Mouse (Mus musculus) neural tube, embryonic 14.5 days (tissue): ENCODE measurements at regions not wholly inside any gene's neighbourhood (a gene's known extent, or its start where the extent isn't known, plus 50 kb on each side); places are given as distances from the start of the nearest gene placed in this dataset.

Experiments
- ATAC-seq: fragments of 200-750 bp; cut with Nextera tagmentation; 2 replicates; pipeline ENCODE4 v1.8.0; 2017; ENCODE audit warnings: low read depth, mild to moderate bottlenecking, moderate TSS enrichment, moderate library complexity
- H3K27ac ChIP-seq: fragments of 300-500 bp; sonication (generic); 2 replicates; pipeline ENCODE4 v1.5.1; 2014; ENCODE audit warnings: low read depth, mild to moderate bottlenecking, control low read depth, low read length, moderate library complexity, mixed read lengths
- H3K27me3 ChIP-seq: fragments of 300-500 bp; sonication (generic); 2 replicates; pipeline ENCODE4 v1.6.1; 2014; ENCODE audit warnings: low read length; ENCODE audit not compliant: control insufficient read depth, insufficient read depth
- H3K36me3 ChIP-seq: fragments of 300-500 bp; sonication (generic); 2 replicates; pipeline ENCODE4 v1.6.1; 2014; ENCODE audit warnings: low read length, mixed read lengths; ENCODE audit not compliant: control insufficient read depth, insufficient read depth
- H3K4me1 ChIP-seq: fragments of 300-500 bp; sonication (generic); 2 replicates; pipeline ENCODE4 v1.6.1; 2014; ENCODE audit warnings: low read length; ENCODE audit not compliant: control insufficient read depth, insufficient read depth
- H3K4me2 ChIP-seq: fragments of 300-500 bp; sonication (generic); 2 replicates; pipeline ENCODE4 v1.6.1; 2014; ENCODE audit warnings: mild to moderate bottlenecking, low read depth, low read length, control low read depth
- H3K4me3 ChIP-seq: fragments of 300-500 bp; sonication (generic); 2 replicates; pipeline ENCODE4 v1.5.1; 2014; ENCODE audit warnings: low read depth, low read length, control low read depth, mixed read lengths
- H3K9ac ChIP-seq: fragments of 300-500 bp; sonication (generic); replicated peaks from 2 replicates; pipeline ENCODE4 v1.6.1; 2014; ENCODE audit warnings: low read depth, mild to moderate bottlenecking, control low read depth, low read length, mixed read lengths
- H3K9me3 ChIP-seq: fragments of 300-500 bp; sonication (generic); 2 replicates; pipeline ENCODE4 v1.6.1; 2016; ENCODE audit warnings: low read length; ENCODE audit not compliant: control insufficient read depth
- WGBS: fragments of 180-500 bp; shearing (Covaris S2); extraction: QIAGEN DNeasy Blood & Tissue Kit; methylation state at CpG from one replicate; pipeline ENCODE4 v1.1.7; 2014; 5-methylcytosine and 5-hydroxymethylcytosine counted together

GRCm38 (mm10) chr1:144307854-144308285 is 58.8 kb upstream of the Rgs1 start:
- 95% methylated on average over 2 of the region's 2 CpGs for WGBS
- no peak overlapping the region for H3K4me2 ChIP-seq
- H3K4me1 ChIP-seq: no peaks in the 10 kb centered on the region
- no peak for ATAC-seq
- H3K27me3 ChIP-seq: no peaks in the 10 kb centered on the region
- no peaks in the 10 kb centered on the region for H3K9me3 ChIP-seq
- no peak overlapping the region for H3K27ac ChIP-seq
- no peak overlapping the region for H3K4me3 ChIP-seq
- no peak overlapping the region for H3K9ac ChIP-seq
- H3K36me3 ChIP-seq: no peaks in the 10 kb centered on the region

- Histone ChIP-seq H3K27me3 (no peaks in the 10 kb centered on the region), H3K36me3 (no peaks in the 10 kb centered on the region), H3K27ac (no peak overlapping the region), H3K9ac (no peak overlapping the region), H3K9me3 (no peaks in the 10 kb centered on the region), H3K4me3 (no peak overlapping the region), H3K4me1 (no peaks in the 10 kb centered on the region), H3K4me2 (no peak overlapping the region)
- no peak for ATAC-seq
- WGBS: 79% methylated on average over 7 of the region's 7 CpGs
Measured at GRCm38 (mm10) chr1:144307017-144307853, 58.2 kb upstream of the Rgs1 start.

- no peak overlapping the region for H3K4me3 ChIP-seq
- WGBS: 71% methylated on average over 2 of the region's 2 CpGs
- H3K4me1 ChIP-seq: no peaks in the 10 kb centered on the region
- no peaks in the 10 kb centered on the region for H3K9me3 ChIP-seq
- H3K36me3 ChIP-seq: no peaks in the 10 kb centered on the region
- no peak overlapping the region for H3K4me2 ChIP-seq
- ATAC-seq: no peak
- H3K27me3 ChIP-seq: no peaks in the 10 kb centered on the region
- H3K27ac ChIP-seq: no peak overlapping the region
- no peak overlapping the region for H3K9ac ChIP-seq
Measured at GRCm38 (mm10) chr1:144306284-144306683, 57.2 kb upstream of the Rgs1 start.

- H3K36me3 ChIP-seq: no peaks in the 10 kb centered on the region
- H3K9me3 ChIP-seq: no peaks in the 10 kb centered on the region
- 91% methylated on average over 2 of the region's 2 CpGs for WGBS
- H3K27me3 ChIP-seq: no peaks in the 10 kb centered on the region
- H3K27ac ChIP-seq: no peak overlapping the region
- no peaks in the 10 kb centered on the region for H3K4me1 ChIP-seq
- H3K4me3 ChIP-seq: no peak overlapping the region
- H3K4me2 ChIP-seq: no peak overlapping the region
- no peak for ATAC-seq
- H3K9ac ChIP-seq: no peak overlapping the region
Measured at GRCm38 (mm10) chr1:144300670-144301069, 51.6 kb upstream of the Rgs1 start.
